Mouse (Mus musculus) kidney, postnatal 36 days (tissue): ENCODE measurements at regions not wholly inside any gene's neighbourhood (a gene's known extent, or its start where the extent isn't known, plus 50 kb on each side); places are given as distances from the start of the nearest gene placed in this dataset.
"Not testable (repeated sequence)": the region's sequence is repeated elsewhere in the genome, so short reads cannot be mapped to it uniquely, and the experiment has no call there.

Experiments
- DNase-seq, 2 experiments: peaks; one replicate each; pipeline ENCODE4 v3.0.0; 2021 to 2022; ENCODE audit warnings: mixed read lengths in 2 of 2

DNA sequence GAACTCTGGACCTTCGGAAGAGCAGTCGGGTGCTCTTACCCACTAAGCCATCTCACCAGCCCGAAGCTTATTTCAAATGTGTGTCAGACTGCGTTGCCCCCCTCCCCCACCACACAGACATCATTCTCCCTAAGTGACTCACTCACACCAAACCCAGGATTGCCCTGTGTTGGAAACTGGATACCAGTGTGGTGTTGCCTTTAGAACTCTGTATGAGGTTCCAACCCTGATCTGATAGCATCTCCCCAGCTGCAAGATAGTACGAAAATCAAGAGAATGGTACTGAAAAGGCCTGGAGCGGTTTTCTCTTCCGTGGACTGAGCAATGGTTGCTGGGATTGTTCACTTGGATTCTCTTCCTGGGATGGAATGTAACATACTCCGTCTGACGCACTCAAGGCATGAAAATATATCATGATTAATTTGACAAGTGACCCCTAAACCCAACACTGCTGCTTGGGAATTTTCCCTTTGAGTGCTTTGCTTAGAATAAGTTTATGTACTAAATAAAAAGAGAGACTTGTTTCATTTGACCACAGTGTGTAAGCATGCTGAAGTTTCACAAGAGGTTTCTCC is 63.0 kb downstream of the Hand2 start:
- no peak for DNase-seq

DNA sequence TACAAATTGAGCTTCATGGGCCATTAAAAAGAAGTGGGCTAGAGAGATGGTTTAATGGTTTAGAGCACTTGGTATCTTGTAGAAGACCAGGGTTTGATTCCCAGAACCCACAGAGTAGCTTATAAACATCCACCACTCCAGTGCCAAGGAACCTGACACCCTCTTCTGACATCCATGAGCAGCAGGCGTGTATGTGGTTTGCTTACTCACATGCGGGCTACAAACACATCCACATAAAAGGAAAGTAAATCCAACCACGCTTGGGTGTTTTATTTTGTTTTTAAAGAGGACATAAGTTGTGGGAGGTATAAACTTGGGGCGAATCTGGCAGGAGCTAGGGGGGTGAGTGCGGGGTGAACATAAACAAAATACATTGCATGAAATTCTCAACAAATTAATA is 66.8 kb downstream of the Hand2 start:
- DNase-seq: no peak

DNA sequence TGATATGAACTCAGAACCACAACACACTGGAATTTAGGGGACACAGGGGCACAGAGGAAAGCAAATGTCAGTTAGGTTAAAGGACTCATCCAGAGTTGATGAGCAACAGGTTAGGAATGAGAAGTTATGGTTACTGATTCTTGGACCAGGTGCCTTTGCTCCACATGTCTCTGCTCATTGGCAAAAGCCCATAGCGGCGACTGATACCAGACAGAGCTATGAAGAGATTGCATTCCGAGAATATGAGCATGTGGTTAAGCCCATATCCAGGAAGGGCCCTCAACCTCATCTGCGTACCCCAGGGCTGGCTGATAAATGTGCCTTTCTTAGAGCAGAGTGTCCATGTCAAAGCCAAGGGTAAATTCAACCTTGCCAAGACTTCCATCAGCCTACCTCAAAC is 67.1 kb upstream of the Scrg1 start:
- DNase-seq: no peak

DNA sequence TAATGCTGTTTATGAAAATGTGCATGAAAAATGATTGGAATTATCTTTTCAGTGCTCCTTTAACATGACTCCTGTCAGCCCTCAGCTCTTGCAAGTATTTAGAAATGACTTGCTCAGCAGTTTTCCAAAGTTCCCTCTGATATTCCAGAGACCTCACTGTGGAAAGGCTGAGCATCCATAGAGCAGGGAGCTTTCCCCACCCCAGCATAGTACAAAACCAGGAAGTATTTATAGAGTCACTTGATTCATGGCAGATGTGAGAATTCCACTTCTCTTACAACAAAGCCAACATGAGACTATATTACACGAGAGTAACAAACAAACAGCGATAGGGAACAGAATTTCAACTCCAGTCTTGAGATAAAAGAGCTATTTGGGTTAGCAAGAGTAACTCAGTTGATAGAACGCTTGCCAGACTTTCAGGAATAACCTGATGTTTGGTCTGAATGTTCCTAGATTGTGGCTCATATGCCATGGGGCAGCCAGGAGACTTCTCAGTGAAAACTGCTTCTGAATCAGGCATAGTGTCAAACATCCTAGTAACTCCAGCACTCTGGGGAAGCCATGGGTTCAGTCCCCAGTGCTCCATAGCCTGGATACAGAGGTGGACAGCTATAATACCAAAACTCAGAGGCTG is 57.6 kb upstream of the Scrg1 start:
- no peak for DNase-seq

DNA sequence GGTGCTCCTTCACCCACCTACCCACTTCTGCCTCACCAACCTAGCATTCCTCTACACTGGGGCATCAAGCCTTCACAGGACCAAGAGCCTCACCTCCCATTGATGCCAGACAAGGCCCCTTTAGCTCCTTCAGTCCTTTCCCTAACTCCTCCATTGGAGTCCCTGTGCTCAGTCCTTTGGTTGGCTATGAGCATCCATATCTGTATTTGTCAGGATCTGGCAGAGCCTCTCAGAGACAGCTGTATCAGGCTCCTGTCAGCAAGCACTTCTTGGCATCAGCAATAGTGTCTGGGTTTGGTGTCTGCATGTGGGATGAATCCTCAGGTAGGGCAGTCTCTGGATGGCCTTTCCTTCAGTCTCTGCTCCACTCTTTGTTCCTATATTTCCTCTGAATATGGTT is 55.6 kb upstream of the Scrg1 start:
- DNase-seq: not testable (repeated sequence)

DNA sequence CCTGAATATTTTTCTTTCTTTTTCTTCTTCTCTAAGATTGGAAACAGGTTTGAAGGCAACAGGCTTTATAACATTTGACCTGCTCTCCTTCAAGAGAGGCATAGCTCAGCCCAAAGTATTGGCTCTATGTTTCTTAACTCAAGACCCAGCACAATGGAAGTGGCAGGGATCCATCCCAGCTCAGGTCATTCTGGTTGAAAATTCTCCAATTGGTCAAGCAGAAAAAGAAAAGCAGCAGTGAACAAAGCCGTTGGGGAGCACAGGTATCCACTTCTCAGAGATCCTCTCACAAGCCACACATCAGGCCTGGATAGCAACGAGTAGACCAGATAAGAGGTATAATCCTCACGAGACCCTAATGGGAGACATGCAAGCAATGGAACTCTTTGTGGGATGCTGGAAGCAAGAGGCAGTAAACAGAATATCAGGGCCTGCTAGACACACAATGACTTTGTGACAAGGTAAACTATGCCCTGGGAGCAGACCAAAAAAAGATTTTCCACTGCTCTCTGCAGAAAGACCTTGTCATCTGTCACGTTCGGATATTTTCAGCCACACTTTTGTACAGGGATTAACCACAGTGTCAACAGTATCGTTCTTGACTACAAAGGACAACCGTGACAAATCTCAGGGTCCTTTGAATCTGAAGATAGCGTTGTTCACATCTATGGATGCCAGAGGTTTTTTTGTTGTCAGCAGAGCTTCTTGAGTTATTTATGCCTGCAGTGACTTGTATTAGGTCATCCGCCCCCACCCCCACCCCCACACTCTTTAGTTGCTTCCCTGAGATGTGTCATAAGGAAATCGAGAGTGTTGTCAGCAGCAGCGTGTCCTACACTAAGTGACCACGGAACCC is 54.7 kb upstream of the Scrg1 start:
- peak; percentile 13 to 27 for DNase-seq

DNA sequence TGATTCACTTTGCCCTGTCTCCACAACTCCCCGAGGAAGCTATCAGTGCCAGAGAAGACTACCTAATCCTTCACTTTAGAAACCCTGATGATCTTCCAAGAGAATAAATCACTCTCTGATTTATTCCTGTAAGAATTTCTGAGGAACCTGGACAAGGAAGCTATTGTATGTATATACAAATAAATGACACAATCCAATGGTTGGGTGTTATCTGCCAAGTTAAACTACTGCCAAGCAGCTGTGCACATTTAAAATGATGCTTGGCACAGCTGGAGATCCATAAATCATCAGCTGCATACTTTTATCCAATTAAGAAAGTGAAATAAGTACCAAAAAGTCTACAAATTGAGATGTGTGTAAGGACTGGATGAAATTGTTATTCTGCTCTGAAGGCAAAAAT is 54.1 kb upstream of the Scrg1 start:
- DNase-seq: no peak

DNA sequence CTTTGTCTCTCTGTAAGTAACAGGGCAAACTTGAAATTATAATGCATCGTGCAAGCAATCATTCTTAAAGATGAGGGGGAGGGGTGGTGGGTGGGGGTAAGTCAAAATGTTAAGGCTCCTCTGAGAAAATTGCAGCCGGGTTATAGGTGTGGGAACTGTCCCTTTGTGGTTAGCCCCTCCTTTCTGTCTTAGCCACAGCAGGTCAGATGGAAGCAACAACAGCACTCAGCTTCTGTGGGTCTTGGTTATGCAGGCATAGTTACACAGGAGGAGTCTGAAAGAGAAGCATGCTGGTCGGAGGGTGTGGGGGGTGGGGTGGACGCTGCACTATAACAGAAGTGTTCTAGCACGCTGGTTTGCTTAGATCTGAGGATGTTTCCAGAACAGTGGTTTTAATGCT is 53.5 kb upstream of the Scrg1 start:
- no peak for DNase-seq

DNA sequence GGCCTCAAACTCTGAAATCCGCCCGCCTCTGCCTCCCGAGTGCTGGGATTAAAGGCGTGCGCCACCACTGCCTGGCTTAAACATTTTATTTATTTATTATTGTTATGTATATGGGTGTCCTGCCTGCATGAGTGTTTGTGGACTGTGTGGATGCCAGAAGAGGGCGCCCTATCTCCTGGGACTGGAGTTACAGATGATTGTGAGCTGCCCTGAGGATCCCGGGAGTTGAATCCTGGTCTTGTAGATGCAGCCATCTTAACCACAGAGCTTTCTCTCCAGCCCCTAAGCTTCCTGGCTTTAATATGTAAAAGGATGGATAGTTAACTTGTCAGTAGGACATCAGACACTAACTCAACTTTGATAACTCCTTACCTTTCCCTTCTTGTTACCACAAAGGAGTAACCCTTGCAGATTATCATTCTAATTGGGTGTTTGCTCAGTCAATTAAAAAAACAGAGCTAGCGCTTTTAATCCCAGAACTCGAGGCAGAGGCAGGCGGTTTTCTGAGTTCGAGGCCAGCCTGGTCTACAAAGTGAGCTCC is 52.0 kb upstream of the Scrg1 start:
- DNase-seq: peak; percentile 9 to 55

DNA sequence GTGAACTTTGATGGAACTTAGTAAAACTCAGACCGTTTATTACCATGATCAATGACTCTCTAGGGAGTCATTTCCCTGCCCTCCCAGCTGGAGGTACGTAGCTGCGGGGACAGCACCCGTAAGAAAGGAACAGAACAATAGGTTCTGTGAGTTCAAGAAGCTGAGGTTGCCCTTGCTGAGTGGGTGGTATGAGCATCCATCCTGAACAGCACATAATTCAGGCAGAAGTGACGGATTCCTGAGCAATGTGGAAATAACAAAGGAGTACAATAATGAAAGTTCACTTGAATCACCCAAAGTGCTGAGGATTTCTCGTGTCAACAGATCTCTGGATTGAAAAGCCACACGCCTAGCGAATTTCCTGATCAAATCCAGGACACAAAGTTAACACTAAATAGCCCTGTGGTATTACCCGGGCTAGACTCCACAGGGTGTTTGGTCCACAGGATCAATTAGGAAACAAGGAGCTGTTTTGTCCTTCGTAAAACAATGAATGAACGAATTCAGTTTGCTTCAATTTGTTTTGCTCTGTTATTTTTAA is 50.4 kb upstream of the Scrg1 start:
- no peak for DNase-seq
